Mouse (Mus musculus): ENCODE data around the gene Trim47. TPM values are rescaled to one million over a fixed set of nuclear protein-coding genes. Genes with fewer than 3 reads are reported as not detected.

The Trim47 gene
- 23.9 and 31.2 TPM in 2 replicates for polyA plus RNA-seq (2015; fragmentation: Nextera tagmentation; extraction: Ambion mirVana)

DNA sequence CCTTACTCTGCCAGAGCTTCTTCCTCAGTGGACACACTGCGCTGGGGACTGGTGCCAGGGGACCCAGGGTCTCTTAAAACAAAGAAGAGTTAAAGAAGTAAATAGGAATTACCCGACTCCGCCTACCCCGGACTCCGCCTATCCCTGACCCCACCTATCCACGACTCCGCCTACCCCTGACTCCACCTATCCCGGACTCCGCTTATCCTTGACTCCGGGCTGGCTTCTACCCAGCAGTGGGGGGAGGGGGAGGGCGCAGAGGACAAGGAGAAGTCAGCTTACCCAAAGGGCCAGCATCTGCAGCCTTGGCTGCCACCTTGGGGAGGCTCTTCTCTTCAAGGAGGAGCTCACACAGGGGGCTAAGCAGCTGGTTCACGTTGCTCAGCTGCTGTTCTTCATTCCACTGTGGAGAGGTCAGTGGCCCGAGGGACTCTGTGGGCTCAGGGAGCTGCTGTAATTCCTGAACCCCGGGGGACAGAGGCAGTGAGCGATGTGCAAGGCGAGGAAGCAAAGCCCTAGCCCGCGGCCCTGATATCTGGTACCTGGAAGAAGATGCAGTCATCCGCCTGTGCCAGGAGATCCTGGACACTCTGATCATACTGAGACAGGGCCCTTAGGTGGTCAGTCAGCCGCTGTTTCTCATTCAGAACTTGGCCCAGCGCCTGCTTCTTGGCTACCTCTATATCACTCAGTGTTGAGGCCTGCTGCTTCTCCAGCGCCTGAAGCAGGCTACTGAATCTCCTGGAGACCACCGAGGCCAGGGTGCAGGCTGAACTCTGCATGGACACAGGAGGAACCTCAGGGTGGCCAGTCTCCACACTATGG is at the start of gene Trim47:
Trim47 (minus strand) TSS at position 55 of the 825 bp plus-strand sequence.
- peak within 1 kb of the TSS; percentile 19; the same call in 1 of the 2 replicates for H3K9ac ChIP-seq (replicated peaks; ENCODE audit: low read length)
- peaks cover 6% of the 10 kb centered on the region; the same call in 1 of the 2 replicates for H3K9me3 ChIP-seq (ENCODE audit: low read length)
- H3K4me2 ChIP-seq (replicated peaks; ENCODE audit: low read depth, low read length) = peak within 1 kb of the TSS; percentile 45
- H3K27me3 ChIP-seq (ENCODE audit: insufficient read depth, low read length) = no peaks in the 10 kb centered on the region
- peaks cover 22% of the 10 kb centered on the region for H3K36me3 ChIP-seq (ENCODE audit: insufficient read depth, low read length)
- peaks cover 42% of the 10 kb centered on the region for H3K4me1 ChIP-seq (ENCODE audit: insufficient read depth, low read length)
- peak within 1 kb of the TSS; percentile 5; the same call in 1 of the 2 replicates for H3K27ac ChIP-seq (ENCODE audit: low read length)
- 0 out of 2 replicates have a peak, but pooled peaks have one; percentile 16 for ATAC-seq (ENCODE audit: low FRiP score, low TSS enrichment)
- 30% methylated on average over 23 of the region's 23 CpGs for WGBS
- H3K4me3 ChIP-seq (ENCODE audit: low read length) = peak within 1 kb of the TSS; percentile 23; the same call in 1 of the 2 replicates

DNA sequence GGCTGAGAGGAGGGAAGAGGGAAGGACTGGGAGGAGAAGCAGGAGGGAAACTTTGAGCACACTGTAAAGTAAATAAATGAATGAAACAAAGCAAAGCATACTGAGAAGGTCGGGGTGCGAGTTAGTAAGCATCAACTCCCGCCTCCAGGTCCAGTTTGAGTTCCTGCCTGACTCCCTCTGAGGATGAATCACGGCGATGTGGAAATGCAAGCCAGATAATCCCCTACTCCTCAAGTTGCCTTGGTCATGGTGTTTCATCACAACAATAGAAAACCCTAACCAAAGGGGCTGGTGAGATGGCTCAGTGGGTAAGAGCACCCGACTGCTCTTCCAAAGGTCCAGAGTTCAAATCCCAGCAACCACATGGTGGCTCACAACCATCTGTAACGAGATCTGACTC is 49.0 kb upstream of the Trim47 start:
- no peaks in the 10 kb centered on the region for H3K27me3 ChIP-seq (ENCODE audit: insufficient read depth, low read length)
- no peak for ATAC-seq (ENCODE audit: low FRiP score, low TSS enrichment)
- H3K27ac ChIP-seq (ENCODE audit: low read length) = peak overlapping the region; percentile 87
- H3K4me2 ChIP-seq (replicated peaks; ENCODE audit: low read depth, low read length) = no peak overlapping the region
- no peaks in the 10 kb centered on the region for H3K9me3 ChIP-seq (ENCODE audit: low read length)
- 74% methylated on average over 7 of the region's 7 CpGs for WGBS
- no peak overlapping the region for H3K9ac ChIP-seq (replicated peaks; ENCODE audit: low read length)
- no peak overlapping the region for H3K4me3 ChIP-seq (ENCODE audit: low read length)
- peaks cover 5% of the 10 kb centered on the region; the same call in 1 of the 2 replicates for H3K4me1 ChIP-seq (ENCODE audit: insufficient read depth, low read length)
- peaks cover 60% of the 10 kb centered on the region for H3K36me3 ChIP-seq (ENCODE audit: insufficient read depth, low read length)

DNA sequence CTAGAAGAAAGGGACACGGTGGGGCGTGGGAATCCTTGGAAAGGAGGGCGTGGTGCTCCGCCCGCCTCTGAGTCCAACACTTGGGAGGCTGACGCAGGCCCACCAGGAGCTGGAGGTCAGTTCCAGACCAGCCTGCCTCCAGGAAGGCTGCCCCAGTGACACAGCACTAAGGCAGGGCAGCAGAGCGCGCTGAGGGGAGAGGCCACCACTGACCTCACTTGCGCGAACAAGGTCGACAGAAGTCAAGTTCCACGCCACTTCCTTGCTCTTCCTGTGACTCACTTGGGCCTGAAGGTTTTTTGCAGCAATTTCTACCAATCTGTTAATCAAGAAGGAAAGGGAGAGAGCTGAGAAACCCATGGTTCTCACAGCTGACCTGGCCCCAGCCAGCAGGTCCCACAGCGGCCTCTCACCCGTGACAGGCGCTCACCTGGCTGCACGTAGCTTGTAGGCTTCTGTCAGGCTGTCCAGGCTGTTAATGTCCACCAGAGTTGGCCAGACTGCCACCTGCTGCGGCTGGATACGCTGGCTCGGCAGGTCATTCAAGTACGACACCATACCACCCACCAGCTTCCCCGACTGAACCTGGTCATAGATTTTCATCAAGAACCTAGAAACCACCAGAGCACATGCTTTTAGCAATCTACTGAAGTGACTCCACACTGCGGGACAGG is 47.9 kb upstream of the Trim47 start:
- Histone ChIP-seq H3K27ac (ENCODE audit: low read length) (peak overlapping the region; percentile 87), H3K4me1 (ENCODE audit: insufficient read depth, low read length) (peaks cover 8% of the 10 kb centered on the region; the same call in 1 of the 2 replicates), H3K36me3 (ENCODE audit: insufficient read depth, low read length) (peaks cover 53% of the 10 kb centered on the region), H3K4me3 (ENCODE audit: low read length) (no peak overlapping the region), H3K9ac (replicated peaks; ENCODE audit: low read length) (no peak overlapping the region), H3K27me3 (ENCODE audit: insufficient read depth, low read length) (no peaks in the 10 kb centered on the region), H3K4me2 (replicated peaks; ENCODE audit: low read depth, low read length) (no peak overlapping the region), H3K9me3 (ENCODE audit: low read length) (no peaks in the 10 kb centered on the region)
- WGBS = 66% methylated on average over 22 of the region's 22 CpGs
- peak; percentile 88 for ATAC-seq (ENCODE audit: low FRiP score, low TSS enrichment)

DNA sequence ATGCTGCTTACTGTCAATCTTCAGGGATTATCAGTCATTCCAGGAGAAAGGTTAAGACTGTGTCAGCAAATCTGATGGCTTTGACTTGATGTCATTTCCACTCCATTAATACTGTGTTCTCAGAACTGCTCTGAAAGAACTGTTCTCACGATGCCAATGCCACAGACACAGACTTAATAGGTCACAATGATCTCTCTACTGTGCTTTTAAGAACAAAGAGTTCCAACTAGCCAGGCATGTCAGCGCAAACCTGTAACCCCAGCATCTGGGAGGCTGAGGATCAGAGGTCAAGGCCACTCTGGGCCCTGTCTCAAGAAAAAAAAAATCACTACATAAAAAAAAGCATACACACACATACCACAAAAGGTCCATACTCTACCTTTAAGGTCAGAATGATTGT is 44.9 kb upstream of the Trim47 start:
- no peaks in the 10 kb centered on the region for H3K9me3 ChIP-seq (ENCODE audit: low read length)
- WGBS = 72% methylated on average over 2 of the region's 2 CpGs
- H3K4me1 ChIP-seq (ENCODE audit: insufficient read depth, low read length) = peaks cover 14% of the 10 kb centered on the region
- ATAC-seq (ENCODE audit: low FRiP score, low TSS enrichment) = no peak
- H3K9ac ChIP-seq (replicated peaks; ENCODE audit: low read length) = no peak overlapping the region
- H3K36me3 ChIP-seq (ENCODE audit: insufficient read depth, low read length) = peaks cover 29% of the 10 kb centered on the region
- H3K27ac ChIP-seq (ENCODE audit: low read length) = peak overlapping the region; percentile 36; the same call in 1 of the 2 replicates
- no peak overlapping the region for H3K4me3 ChIP-seq (ENCODE audit: low read length)
- no peaks in the 10 kb centered on the region for H3K27me3 ChIP-seq (ENCODE audit: insufficient read depth, low read length)
- no peak overlapping the region for H3K4me2 ChIP-seq (replicated peaks; ENCODE audit: low read depth, low read length)

DNA sequence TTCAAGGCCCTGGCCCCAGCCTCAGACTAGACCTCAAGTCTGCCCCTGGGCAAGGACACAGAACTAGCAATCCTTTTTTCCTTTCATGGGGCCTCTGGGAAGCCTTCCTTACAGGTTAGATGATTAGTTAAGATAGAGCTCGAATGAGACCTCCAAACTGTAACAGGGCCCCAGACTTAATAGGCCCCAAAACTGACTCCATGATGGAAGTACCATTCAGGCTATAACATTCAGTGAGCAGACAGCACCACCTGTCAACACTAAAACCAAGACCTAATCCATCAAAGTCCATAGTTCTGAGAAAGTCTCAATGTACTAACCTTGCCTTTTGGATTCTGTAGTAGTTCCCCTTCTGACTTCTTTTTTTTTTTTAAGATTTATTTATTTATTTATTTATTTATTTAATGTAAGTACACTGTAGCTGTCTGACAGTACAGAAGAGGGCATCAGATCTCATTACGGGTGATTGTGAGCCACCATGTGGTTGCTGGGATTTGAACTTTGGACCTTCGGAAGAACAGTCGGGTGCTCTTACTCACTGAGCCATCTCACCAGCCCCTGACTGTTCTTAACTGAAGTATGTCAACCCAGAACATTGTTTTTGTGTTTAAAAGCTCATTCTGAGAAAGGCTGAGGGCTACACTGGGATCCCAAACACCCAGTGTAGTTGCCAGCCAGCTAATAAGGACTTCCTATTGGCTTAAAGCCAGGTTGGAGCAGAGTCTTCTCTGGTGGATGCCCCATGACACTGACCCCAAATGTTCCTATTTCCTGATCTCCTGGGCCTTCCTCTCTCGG is 43.2 kb upstream of the Trim47 start:
- Histone ChIP-seq H3K4me3 (ENCODE audit: low read length) (no peak overlapping the region), H3K36me3 (ENCODE audit: insufficient read depth, low read length) (peaks cover 25% of the 10 kb centered on the region), H3K9ac (replicated peaks; ENCODE audit: low read length) (no peak overlapping the region), H3K27ac (ENCODE audit: low read length) (peak overlapping the region; percentile 60), H3K4me1 (ENCODE audit: insufficient read depth, low read length) (peaks cover 15% of the 10 kb centered on the region), H3K4me2 (replicated peaks; ENCODE audit: low read depth, low read length) (no peak overlapping the region), H3K27me3 (ENCODE audit: insufficient read depth, low read length) (no peaks in the 10 kb centered on the region), H3K9me3 (ENCODE audit: low read length) (no peaks in the 10 kb centered on the region)
- 78% methylated on average over 5 of the region's 5 CpGs for WGBS
- ATAC-seq (ENCODE audit: low FRiP score, low TSS enrichment) = no peak

DNA sequence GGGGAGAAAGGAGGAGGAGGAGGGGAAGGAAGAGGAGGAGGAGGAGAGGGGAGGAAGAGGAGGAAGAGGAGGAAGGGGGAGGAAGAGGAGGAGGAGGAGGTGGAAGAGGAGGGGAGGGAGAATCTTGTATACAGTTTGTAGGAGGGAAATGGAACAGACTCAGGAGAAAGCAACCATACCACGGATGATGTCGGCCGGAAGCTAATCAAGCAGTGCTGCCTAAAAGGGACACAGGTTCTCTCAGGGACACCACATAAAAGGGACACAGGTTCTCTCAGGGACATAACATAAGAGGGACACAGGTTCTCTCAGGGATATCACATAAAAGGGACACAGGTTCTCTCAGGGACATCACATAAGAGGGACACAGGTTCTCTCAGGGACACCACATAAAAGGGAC is 42.2 kb upstream of the Trim47 start:
- no peak overlapping the region for H3K4me3 ChIP-seq (ENCODE audit: low read length)
- H3K4me2 ChIP-seq (replicated peaks; ENCODE audit: low read depth, low read length) = no peak overlapping the region
- peaks cover 19% of the 10 kb centered on the region for H3K36me3 ChIP-seq (ENCODE audit: insufficient read depth, low read length)
- no peaks in the 10 kb centered on the region for H3K27me3 ChIP-seq (ENCODE audit: insufficient read depth, low read length)
- ATAC-seq (ENCODE audit: low FRiP score, low TSS enrichment) = no peak
- no peaks in the 10 kb centered on the region for H3K9me3 ChIP-seq (ENCODE audit: low read length)
- no peak overlapping the region for H3K9ac ChIP-seq (replicated peaks; ENCODE audit: low read length)
- H3K27ac ChIP-seq (ENCODE audit: low read length) = no peak overlapping the region
- WGBS = 84% methylated on average over 3 of the region's 3 CpGs
- H3K4me1 ChIP-seq (ENCODE audit: insufficient read depth, low read length) = peaks cover 15% of the 10 kb centered on the region

DNA sequence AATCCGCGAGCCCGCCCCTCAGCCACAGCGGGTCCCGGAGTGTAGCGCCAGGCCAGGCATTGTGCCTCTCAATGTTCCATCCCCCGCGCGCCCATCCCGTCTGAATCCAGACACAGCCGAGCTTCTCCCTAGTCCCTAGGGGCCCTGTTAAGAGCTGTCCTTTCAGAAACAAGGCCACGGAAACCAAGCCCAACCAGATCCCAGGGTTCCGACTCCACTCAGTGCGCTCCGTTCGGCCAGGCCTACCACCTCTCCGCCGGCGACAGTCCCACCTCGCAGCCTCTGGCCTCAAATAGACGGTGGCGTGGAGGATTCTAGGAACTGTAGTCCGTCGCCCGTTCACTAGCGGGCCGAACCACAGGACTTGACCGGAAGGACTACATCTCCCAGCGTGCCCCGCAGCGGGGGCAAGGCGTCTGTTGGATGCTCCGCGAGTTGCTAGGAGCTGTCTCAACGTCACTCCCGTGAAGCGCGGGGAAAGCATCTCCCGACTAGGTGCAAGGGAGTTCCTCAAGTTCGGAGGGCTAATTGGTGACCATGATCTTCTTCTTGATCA is 41.0 kb upstream of the Trim47 start, which contains the start of gene Fbf1:
Fbf1 (minus strand) TSS at position 283 of the 556 bp plus-strand sequence.
- WGBS = 0% methylated on average over 40 of the region's 40 CpGs
- H3K36me3 ChIP-seq (ENCODE audit: insufficient read depth, low read length) = peaks cover 7% of the 10 kb centered on the region
- peak within 1 kb of the TSS; percentile 92 for H3K4me2 ChIP-seq (replicated peaks; ENCODE audit: low read depth, low read length)
- H3K9ac ChIP-seq (replicated peaks; ENCODE audit: low read length) = peak within 1 kb of the TSS; percentile 95
- H3K4me1 ChIP-seq (ENCODE audit: insufficient read depth, low read length) = peaks cover 26% of the 10 kb centered on the region
- no peaks in the 10 kb centered on the region for H3K27me3 ChIP-seq (ENCODE audit: insufficient read depth, low read length)
- H3K27ac ChIP-seq (ENCODE audit: low read length) = peak within 1 kb of the TSS; percentile 95
- H3K4me3 ChIP-seq (ENCODE audit: low read length) = peak within 1 kb of the TSS; percentile 79
- no peaks in the 10 kb centered on the region for H3K9me3 ChIP-seq (ENCODE audit: low read length)
- peak; percentile 96 for ATAC-seq (ENCODE audit: low FRiP score, low TSS enrichment)

DNA sequence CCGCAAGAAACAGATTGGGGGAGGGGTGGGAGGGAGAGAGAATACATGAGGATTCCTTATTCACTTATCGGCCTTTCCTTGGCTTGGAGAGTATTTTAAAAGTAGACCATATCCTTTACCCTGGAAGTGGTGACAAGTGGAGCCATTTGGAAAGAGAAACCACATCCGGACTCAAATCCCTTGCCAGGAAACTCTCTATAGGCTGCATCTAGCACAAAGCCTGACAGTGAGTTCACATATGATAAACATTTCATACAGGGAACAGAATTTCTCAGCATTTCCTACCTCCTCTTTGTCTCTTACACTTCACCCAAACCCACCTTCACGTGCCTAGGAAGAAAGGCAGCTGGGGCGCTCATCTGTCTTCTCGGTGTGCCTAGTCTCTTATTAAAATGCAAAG is 40.2 kb upstream of the Trim47 start:
- Histone ChIP-seq H3K9ac (replicated peaks; ENCODE audit: low read length) (peak overlapping the region; percentile 95), H3K4me1 (ENCODE audit: insufficient read depth, low read length) (peaks cover 30% of the 10 kb centered on the region), H3K36me3 (ENCODE audit: insufficient read depth, low read length) (peaks cover 3% of the 10 kb centered on the region; the same call in 1 of the 2 replicates), H3K27ac (ENCODE audit: low read length) (peak overlapping the region; percentile 95), H3K4me2 (replicated peaks; ENCODE audit: low read depth, low read length) (peak overlapping the region; percentile 92), H3K4me3 (ENCODE audit: low read length) (peak overlapping the region; percentile 79), H3K9me3 (ENCODE audit: low read length) (no peaks in the 10 kb centered on the region), H3K27me3 (ENCODE audit: insufficient read depth, low read length) (no peaks in the 10 kb centered on the region)
- WGBS = 5% methylated on average over 6 of the region's 6 CpGs
- no peak for ATAC-seq (ENCODE audit: low FRiP score, low TSS enrichment)

DNA sequence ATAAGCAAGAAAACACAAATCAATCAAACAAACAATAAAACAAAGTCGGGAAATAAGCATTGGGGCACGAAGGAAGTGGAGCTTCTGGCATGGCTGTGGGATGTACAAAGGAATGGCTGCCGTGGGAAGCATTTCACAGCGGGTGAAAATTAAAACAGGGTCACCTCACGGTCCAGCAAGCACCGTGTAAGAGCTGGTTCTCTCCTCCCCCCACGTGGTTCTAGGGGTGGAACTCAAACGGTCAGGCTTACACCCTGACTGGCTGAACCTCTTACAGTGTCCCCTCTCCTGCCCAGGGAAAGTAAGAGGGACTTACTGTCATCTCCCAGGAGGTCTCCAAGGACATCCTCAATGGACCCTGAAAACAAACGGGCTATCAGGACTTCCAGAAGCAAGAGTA is 36.0 kb upstream of the Trim47 start:
- peaks cover 7% of the 10 kb centered on the region; the same call in 1 of the 2 replicates for H3K36me3 ChIP-seq (ENCODE audit: insufficient read depth, low read length)
- ATAC-seq (ENCODE audit: low FRiP score, low TSS enrichment) = peak; percentile 86
- 21% methylated on average over 9 of the region's 9 CpGs for WGBS
- peaks cover 23% of the 10 kb centered on the region for H3K4me1 ChIP-seq (ENCODE audit: insufficient read depth, low read length)
- peak overlapping the region; percentile 44 for H3K27ac ChIP-seq (ENCODE audit: low read length)
- peak overlapping the region; percentile 5; the same call in 1 of the 2 replicates for H3K4me2 ChIP-seq (replicated peaks; ENCODE audit: low read depth, low read length)
- no peak overlapping the region for H3K9ac ChIP-seq (replicated peaks; ENCODE audit: low read length)
- H3K4me3 ChIP-seq (ENCODE audit: low read length) = no peak overlapping the region
- no peaks in the 10 kb centered on the region for H3K27me3 ChIP-seq (ENCODE audit: insufficient read depth, low read length)
- no peaks in the 10 kb centered on the region for H3K9me3 ChIP-seq (ENCODE audit: low read length)

Data from kidney, embryonic 16.5 days (tissue).